Comparison of ENCODE assay signal across 9 mouse cellular contexts in the genomic region with DNA sequence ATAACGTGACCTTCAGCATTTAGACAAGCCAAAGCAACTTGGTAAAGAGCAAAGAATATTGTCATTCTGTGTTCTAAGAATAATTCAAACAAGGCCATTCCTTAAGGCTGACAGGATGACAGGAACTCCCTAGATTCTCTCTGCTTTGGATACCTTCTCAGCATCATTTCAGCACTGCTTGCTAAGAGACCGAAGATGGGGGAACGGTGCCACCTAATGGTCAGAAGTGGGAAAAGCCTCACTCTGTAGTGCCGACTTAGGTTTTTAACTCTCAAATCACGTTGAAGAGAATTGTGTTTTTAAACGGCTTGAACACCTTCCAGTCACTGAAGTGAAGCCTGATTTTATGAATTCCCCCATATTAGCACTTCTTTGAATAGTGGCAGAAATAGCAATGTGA.
DNase-seq lines count a peak whose midpoint lies in the region; ATAC-seq and TF ChIP-seq lines count a peak whose summit lies in the region.
"Had no signal": no experiment of that assay in that cellular context is flagged by ENCODE, and none has a peak within 500 bp of the region (broad histone marks: within the 10 kb centered on the region; RNA-seq: fewer than 3 reads in every experiment).

No protein-coding gene starts in this region.

- WGBS in hindbrain, embryonic 14.5 days = 6% methylated on average over 6 of the region's 6 CpGs

- peak; percentile 89; the same call in 1 of the 2 replicates for TF ChIP-seq CTCF in brain, embryonic 14.5 days (IDR thresholded peaks at IDR 0.05; ENCODE audit: borderline replicate concordance, extremely low read depth, insufficient read depth, insufficient read length)

- no peak overlapping the region for H3K9ac ChIP-seq in hindbrain, embryonic 14.5 days

- H3K9me3 ChIP-seq in hindbrain, embryonic 14.5 days (ENCODE audit: control insufficient read depth, low read length) = no peaks in the 10 kb centered on the region

- ATAC-seq in hindbrain, embryonic 14.5 days (ENCODE audit: low FRiP score) = peak; percentile 89

- no peak overlapping the region for H3K4me3 ChIP-seq in hindbrain, embryonic 14.5 days (replicated peaks; ENCODE audit: low read length)

- no peaks in the 10 kb centered on the region for H3K36me3 ChIP-seq in hindbrain, embryonic 14.5 days (replicated peaks; ENCODE audit: control insufficient read depth, insufficient read depth)

- H3K4me1 ChIP-seq in hindbrain, embryonic 14.5 days (replicated peaks; ENCODE audit: control insufficient read depth, insufficient read depth, low read length) = peaks cover 4% of the 10 kb centered on the region; the same call in 1 of the 2 replicates

- 0 out of 2 replicates have a peak overlapping the region, but pooled peaks have one; percentile 11 for H3K27ac ChIP-seq in hindbrain, embryonic 14.5 days
- H3K27ac ChIP-seq: macrophage had no signal

- TF ChIP-seq POLR2A in brain, embryonic 14.5 days (IDR thresholded peaks at IDR 0.05; ENCODE audit: borderline replicate concordance, extremely low read depth, insufficient read depth, insufficient read length, poor library complexity, severe bottlenecking) = no peak

- peak; percentile 78 for DNase-seq in NIH3T3 (ENCODE audit: low read depth)
- DNase-seq in brain, embryonic 14.5 days (ENCODE audit: low read depth) = peak; percentile 96
- peak; percentile 19 for DNase-seq in fibroblast of lung, adult 2 months (ENCODE audit: low read depth)
- DNase-seq in hindbrain, embryonic 14.5 days (ENCODE audit: low spot score) = peak; percentile 95
- DNase-seq in layer of hippocampus, adult 9-11 months = peak; percentile 61
- peak; percentile 67 for DNase-seq in lung, postnatal 14 days
- DNase-seq in right cerebral cortex, adult 18-20 months = peak; percentile 82
- no peak for DNase-seq in spleen, postnatal 4 days (ENCODE audit: low spot score in 2 of 2)

- H3K27me3 ChIP-seq in hindbrain, embryonic 14.5 days (ENCODE audit: control insufficient read depth, insufficient read depth, low read length) = no peaks in the 10 kb centered on the region

- H3K4me2 ChIP-seq in hindbrain, embryonic 14.5 days (replicated peaks) = no peak overlapping the region

Comparison
In these comparisons a context has a peak if more than half of its experiments do, and no peak if none do; other contexts are left out.
1. DNase-seq: peak in NIH3T3 (single experiment), brain, embryonic 14.5 days (single experiment), fibroblast of lung, adult 2 months (single experiment), hindbrain, embryonic 14.5 days (single experiment), layer of hippocampus, adult 9-11 months (single experiment), lung, postnatal 14 days (single experiment) and right cerebral cortex, adult 18-20 months (single experiment); none in spleen, postnatal 4 days (0 of 2).